Mouse (Mus musculus) MEL (cell line): ENCODE results near the gene Cadm3.

Source experiments
- ELF1 ChIP-seq: IDR thresholded peaks from 2 replicates; pipeline ENCODE4 v1.6.1; 2014; ENCODE audit warnings: low read depth, mild to moderate bottlenecking, inconsistent platforms, low read length, improper control_type of control experiment, moderate library complexity
- MAZ ChIP-seq: IDR thresholded peaks from 2 replicates; pipeline ENCODE4 v1.6.1; 2012; ENCODE audit warnings: low read depth, mild to moderate bottlenecking, inconsistent platforms, low read length, improper control_type of control experiment
- MYC ChIP-seq: IDR thresholded peaks from 2 replicates; pipeline ENCODE4 v1.6.1; 2011; ENCODE audit warnings: low read depth, mild to moderate bottlenecking, low read length, improper control_type of control experiment, moderate library complexity
- NELFE ChIP-seq: IDR thresholded peaks from 2 replicates; pipeline ENCODE4 v1.6.1; 2011; ENCODE audit warnings: low read depth, low read length, improper control_type of control experiment
- POLR2A ChIP-seq, 2 experiments: IDR thresholded peaks; 2 replicates each; pipeline ENCODE4 v1.6.1; 2011 to 2012; ENCODE audit warnings: low read length in 2 of 2, mild to moderate bottlenecking in 2 of 2, control low read depth in 1 of 2, improper control_type of control experiment in 1 of 2, low read depth in 1 of 2, moderate library complexity in 1 of 2; ENCODE audit not compliant: control insufficient read depth in 1 of 2, insufficient read depth in 1 of 2, poor library complexity in 1 of 2
- TCF12 ChIP-seq: IDR thresholded peaks from 2 replicates; pipeline ENCODE4 v1.6.1; 2014; ENCODE audit warnings: low read depth, mild to moderate bottlenecking, inconsistent platforms, low read length, improper control_type of control experiment, moderate library complexity
- ZC3H11A ChIP-seq: IDR thresholded peaks from 2 replicates; pipeline ENCODE4 v1.6.1; 2012; ENCODE audit warnings: low read depth, mild to moderate bottlenecking, inconsistent platforms, low read length, improper control_type of control experiment
- ZNF384 ChIP-seq: IDR thresholded peaks from 2 replicates; pipeline ENCODE4 v1.6.1; 2012; ENCODE audit warnings: low read depth, mild to moderate bottlenecking, inconsistent platforms, low read length, improper control_type of control experiment

DNA sequence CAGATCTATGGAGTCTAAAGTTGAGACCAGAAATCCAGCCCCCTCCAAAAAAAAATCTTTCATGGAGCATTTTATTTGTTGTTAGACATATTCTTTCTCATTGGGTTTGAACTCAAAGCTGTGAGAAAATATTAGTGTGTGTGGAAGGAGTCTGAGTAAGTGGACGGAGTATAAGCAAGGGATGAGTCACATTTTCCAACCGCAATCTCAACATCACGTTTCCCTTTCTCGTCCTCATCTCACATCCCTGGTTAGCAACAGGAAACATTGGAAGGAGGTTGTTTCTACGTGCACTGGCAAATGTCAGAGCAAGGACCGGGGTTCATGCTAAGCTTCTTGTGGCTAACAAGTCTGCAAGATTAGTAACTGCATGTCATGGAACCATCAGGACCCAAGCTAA is 24.3 kb upstream of the Cadm3 start:
- TF ChIP-seq ZC3H11A (no peak), MAZ (no peak), TCF12 (no peak), MYC (no peak), NELFE (no peak), POLR2A (IDR thresholded peaks at IDR 0.05; ENCODE audit: control insufficient read depth in 1 of 2, insufficient read depth in 1 of 2, low read depth in 1 of 2, low read length in 2 of 2, poor library complexity in 1 of 2) (no peak), ELF1 (no peak), ZNF384 (no peak)
